Mouse (Mus musculus) heart, postnatal 0 days (tissue): Measurements from ENCODE around the gene Kif1c. TPM values are rescaled to one million over a fixed set of nuclear protein-coding genes. Genes with fewer than 3 reads are reported as not detected.

Experiments
- ATAC-seq: fragments of 200-750 bp; cut with Nextera tagmentation; 2 replicates; pipeline ENCODE4 v1.8.0; 2017; ENCODE audit warnings: low read depth, moderate number of reproducible peaks, moderate library complexity; ENCODE audit not compliant: insufficient read depth
- DNase-seq: peaks from one replicate; pipeline ENCODE4 v3.0.0-alpha.2; 2016; ENCODE audit warnings: low spot score
- H3K27ac ChIP-seq: fragments of 300-500 bp; sonication (generic); 2 replicates; pipeline ENCODE4 v1.5.1; 2014; ENCODE audit warnings: low read depth, mild to moderate bottlenecking
- H3K27me3 ChIP-seq: fragments of 300-500 bp; sonication (generic); 2 replicates; pipeline ENCODE4 v1.6.1; 2014; ENCODE audit warnings: low read length, mixed read lengths; ENCODE audit not compliant: control insufficient read depth, insufficient read depth
- H3K36me3 ChIP-seq: fragments of 300-500 bp; sonication (generic); replicated peaks from 2 replicates; pipeline ENCODE4 v1.6.1; 2014; ENCODE audit warnings: low read length, mixed read lengths; ENCODE audit not compliant: control insufficient read depth, insufficient read depth
- H3K4me1 ChIP-seq: fragments of 300-500 bp; sonication (generic); 2 replicates; pipeline ENCODE4 v1.6.1; 2014; ENCODE audit warnings: antibody characterized with exemption; ENCODE audit not compliant: control insufficient read depth, insufficient read depth
- H3K4me2 ChIP-seq: fragments of 300-500 bp; sonication (generic); 2 replicates; pipeline ENCODE4 v1.6.1; 2014; ENCODE audit warnings: low read depth, mild to moderate bottlenecking, low read length, moderate library complexity
- H3K4me3 ChIP-seq: fragments of 300-500 bp; sonication (generic); 2 replicates; pipeline ENCODE4 v1.5.1; 2014; ENCODE audit warnings: low read depth, low read length
- H3K9ac ChIP-seq: fragments of 300-500 bp; sonication (generic); replicated peaks from 2 replicates; pipeline ENCODE4 v1.6.1; 2014; ENCODE audit warnings: low read depth, low read length, mixed read lengths
- H3K9me3 ChIP-seq: fragments of 300-500 bp; sonication (generic); replicated peaks from 2 replicates; pipeline ENCODE4 v1.6.1; 2016; ENCODE audit warnings: low read length; ENCODE audit not compliant: control insufficient read depth
- CTCF ChIP-seq: IDR thresholded peaks from 2 replicates; pipeline ENCODE4 v1.5.1; 2016; ENCODE audit warnings: antibody characterized with exemption, control low read depth, low read depth
- EP300 ChIP-seq: IDR thresholded peaks from 2 replicates; pipeline ENCODE4 v1.6.1; 2016; ENCODE audit warnings: antibody characterized with exemption, low read depth
- WGBS: fragments of 180-500 bp; shearing (Covaris S2); extraction: QIAGEN DNeasy Blood & Tissue Kit; methylation state at CpG from one replicate; pipeline ENCODE4 v1.1.7; 2014; 5-methylcytosine and 5-hydroxymethylcytosine counted together
- polyA plus RNA-seq: library from polyadenylated mRNA; unstranded; fragments of >200 nt; fragmentation: Nextera tagmentation; extraction: Ambion mirVana; gene quantifications from 2 replicates; pipeline ENCODE4 v1.2.1, GENCODE M21; 2015
- total RNA-seq: library from RNA; depleted of rRNA; stranded (reverse); fragments of >200 nt; gene quantifications from 2 replicates; pipeline ENCODE4 v1.2.3, GENCODE M21; 2014; ENCODE audit warnings: low replicate concordance

Gene Kif1c
- total and polyA plus RNA-seq, 2 experiments from 2014 or later = 6.4 to 92.9 TPM

- WGBS = 63% methylated on average over 14 of the region's 14 CpGs
- Histone ChIP-seq H3K36me3 (peaks cover 42% of the 10 kb centered on the region), H3K4me1 (peaks cover 12% of the 10 kb centered on the region), H3K27me3 (no peaks in the 10 kb centered on the region), H3K4me3 (peak overlapping the region; percentile 74; the same call in 1 of the 2 replicates), H3K4me2 (peak overlapping the region; percentile 91), H3K27ac (peak overlapping the region; percentile 77), H3K9me3 (no peaks in the 10 kb centered on the region), H3K9ac (peak overlapping the region; percentile 57)
- DNase-seq (no peak), ATAC-seq (no peak)
- TF ChIP-seq EP300 = no peak
- TF ChIP-seq CTCF = no peak
Observed at GRCm38 (mm10) chr11:70667271-70668150, 32.8 kb upstream of the Kif1c start.

DNA sequence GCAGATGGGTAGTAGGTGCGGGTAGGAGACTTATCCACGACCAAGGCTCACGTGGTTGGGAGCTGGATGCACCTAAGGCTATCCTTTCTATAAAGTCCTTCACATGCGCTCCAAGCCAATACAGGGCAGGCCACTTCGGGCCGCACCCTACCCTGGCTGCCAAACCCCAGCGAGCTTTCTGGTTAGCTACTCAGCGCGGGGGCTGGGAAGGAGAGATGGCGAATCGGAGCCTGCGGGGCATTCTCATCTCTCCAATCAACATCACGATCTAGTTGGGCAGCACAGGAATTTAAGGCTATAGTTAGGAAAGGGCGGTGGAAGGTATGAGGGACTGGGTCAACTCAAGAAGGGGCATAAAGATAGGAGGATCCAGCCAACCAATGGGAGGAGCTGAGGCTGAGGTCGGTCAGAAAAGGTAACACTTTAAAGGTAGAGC lies 32.0 kb upstream of the Kif1c start:
- peak overlapping the region; percentile 74 for H3K4me3 ChIP-seq
- H3K9ac ChIP-seq = peak overlapping the region; percentile 57
- no peak for TF ChIP-seq EP300
- TF ChIP-seq CTCF = no peak
- no peaks in the 10 kb centered on the region for H3K27me3 ChIP-seq
- peaks cover 12% of the 10 kb centered on the region for H3K4me1 ChIP-seq
- no peaks in the 10 kb centered on the region for H3K9me3 ChIP-seq
- ATAC-seq (peak; percentile 16), DNase-seq (no peak)
- H3K36me3 ChIP-seq = peaks cover 34% of the 10 kb centered on the region
- peak overlapping the region; percentile 91 for H3K4me2 ChIP-seq
- under 1% methylated on average over 15 of the region's 15 CpGs for WGBS
- peak overlapping the region; percentile 77 for H3K27ac ChIP-seq

DNA sequence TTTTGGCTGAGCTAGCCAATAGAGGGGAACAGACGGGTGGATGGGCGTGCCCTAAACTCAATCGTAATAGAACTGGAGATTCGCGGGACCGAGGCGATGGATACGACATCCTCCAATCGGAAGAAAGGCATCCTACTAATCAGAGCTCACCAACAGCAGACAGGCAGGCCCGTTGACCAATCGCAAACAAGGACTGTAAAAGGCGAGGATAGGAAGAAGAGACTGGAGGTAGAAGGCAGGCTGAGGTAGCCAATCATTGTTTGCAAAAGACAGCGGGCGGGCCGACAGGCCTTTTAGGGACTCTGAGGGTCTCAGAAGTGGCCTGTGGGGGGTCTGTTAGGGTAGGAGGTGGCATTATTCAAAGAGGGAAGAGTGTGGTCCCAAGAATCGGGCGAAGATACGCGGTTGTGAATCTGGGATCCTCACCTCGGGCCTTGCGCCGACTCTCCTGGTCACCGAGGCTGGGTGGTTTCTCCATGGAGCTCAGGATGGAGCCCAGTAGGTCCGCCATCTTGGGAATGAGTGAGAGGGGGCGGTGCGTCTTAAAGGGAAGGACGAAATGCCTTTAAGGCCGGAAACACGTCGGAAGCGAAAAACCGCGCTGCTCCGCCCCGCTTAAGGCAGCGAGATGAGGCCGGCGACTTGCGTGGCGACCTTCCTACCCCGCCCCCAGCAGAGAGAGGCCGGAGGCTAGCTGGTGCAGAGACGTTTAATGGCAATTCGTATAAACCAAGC lies 31.4 kb upstream of the Kif1c start, which contains the start of gene Spag7:
TSS of gene Spag7 (minus strand) at position 646 of the 735 bp plus-strand sequence.
- peak within 1 kb of the TSS; percentile 91 for H3K4me2 ChIP-seq
- H3K36me3 ChIP-seq = peaks cover 33% of the 10 kb centered on the region
- DNase-seq (peak; percentile 100), ATAC-seq (peak; percentile 94)
- TF ChIP-seq CTCF = no peak
- peak; percentile 23; the same call in 1 of the 2 replicates for TF ChIP-seq EP300
- H3K4me1 ChIP-seq = peaks cover 12% of the 10 kb centered on the region
- H3K9ac ChIP-seq = peak within 1 kb of the TSS; percentile 57
- H3K9me3 ChIP-seq = no peaks in the 10 kb centered on the region
- under 1% methylated on average over 44 of the region's 44 CpGs for WGBS
- peak within 1 kb of the TSS; percentile 97 for H3K27ac ChIP-seq
- peak within 1 kb of the TSS; percentile 74 for H3K4me3 ChIP-seq
- H3K27me3 ChIP-seq = no peaks in the 10 kb centered on the region

DNA sequence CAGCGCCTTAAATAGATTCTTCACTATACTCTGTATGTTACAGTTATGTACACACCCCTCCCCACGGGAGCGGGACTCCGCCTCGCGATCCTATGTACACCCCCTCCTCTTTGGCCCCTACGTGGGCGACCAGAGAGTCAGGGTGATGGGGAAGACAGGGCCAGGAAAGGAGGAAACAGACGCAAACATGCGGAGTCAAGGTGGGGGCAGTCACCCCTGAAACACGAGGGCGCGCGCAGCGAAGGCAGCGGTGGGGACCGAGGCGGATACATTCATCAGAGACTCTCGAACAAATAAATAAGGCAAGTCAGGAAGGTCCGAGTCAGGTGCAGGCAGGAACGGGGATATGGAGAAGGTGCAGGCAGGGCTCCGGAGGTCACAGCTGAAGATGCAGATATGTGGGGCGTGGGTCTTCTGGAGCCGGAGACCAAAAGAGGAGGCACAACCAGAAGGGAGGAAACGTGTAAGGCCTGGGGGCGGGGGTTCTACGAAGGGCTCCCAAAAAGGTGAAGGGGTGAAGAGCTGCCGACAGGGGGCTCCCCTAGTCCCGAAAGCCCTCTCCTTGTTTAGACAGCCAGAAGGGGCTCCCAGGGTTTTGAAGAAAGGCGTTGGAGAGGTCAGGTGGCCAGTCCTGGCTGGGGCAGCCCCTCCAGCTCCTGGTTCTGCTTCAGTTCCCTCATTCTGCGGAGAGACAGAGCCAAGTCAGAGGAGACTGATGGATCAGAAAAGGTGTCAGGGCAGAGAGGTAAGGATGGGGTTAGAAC lies 30.6 kb upstream of the Kif1c start:
- ATAC-seq = peak; percentile 8
- under 1% methylated on average over 31 of the region's 31 CpGs for WGBS
- peak; percentile 45 for TF ChIP-seq CTCF
- no peak for TF ChIP-seq EP300
- H3K4me1 ChIP-seq = peaks cover 7% of the 10 kb centered on the region
- peak overlapping the region; percentile 91 for H3K4me2 ChIP-seq
- H3K4me3 ChIP-seq = peak overlapping the region; percentile 74
- H3K27ac ChIP-seq = peak overlapping the region; percentile 97
- peaks cover 29% of the 10 kb centered on the region for H3K36me3 ChIP-seq
- no peaks in the 10 kb centered on the region for H3K9me3 ChIP-seq
- DNase-seq = peak; percentile 65
- peak overlapping the region; percentile 52 for H3K9ac ChIP-seq
- no peaks in the 10 kb centered on the region for H3K27me3 ChIP-seq

- H3K4me3 ChIP-seq = peak overlapping the region; percentile 74
- H3K27me3 ChIP-seq = no peaks in the 10 kb centered on the region
- no peak overlapping the region for H3K9ac ChIP-seq
- TF ChIP-seq EP300 (no peak), CTCF (no peak)
- no peaks in the 10 kb centered on the region for H3K9me3 ChIP-seq
- peak overlapping the region; percentile 91 for H3K4me2 ChIP-seq
- ATAC-seq (no peak), DNase-seq (no peak)
- H3K27ac ChIP-seq = peak overlapping the region; percentile 97
- H3K36me3 ChIP-seq = peaks cover 29% of the 10 kb centered on the region
- WGBS = 48% methylated on average over 14 of the region's 14 CpGs
- H3K4me1 ChIP-seq = peaks cover 7% of the 10 kb centered on the region
Observed at GRCm38 (mm10) chr11:70670483-70670882, 29.9 kb upstream of the Kif1c start.
